Mouse (Mus musculus) fat pad, adult 2 months (tissue): Measurements from ENCODE around the gene Cnrip1.
"Not testable (repeated sequence)": the region's sequence is repeated elsewhere in the genome, so short reads cannot be mapped to it uniquely, and the experiment has no call there.

Source experiments
- DNase-seq: peaks from one replicate; pipeline ENCODE4 v3.0.0-alpha.2; 2011; ENCODE audit warnings: low read depth, low spot score; ENCODE audit errors: extremely low read depth

Gene Cnrip1

DNA sequence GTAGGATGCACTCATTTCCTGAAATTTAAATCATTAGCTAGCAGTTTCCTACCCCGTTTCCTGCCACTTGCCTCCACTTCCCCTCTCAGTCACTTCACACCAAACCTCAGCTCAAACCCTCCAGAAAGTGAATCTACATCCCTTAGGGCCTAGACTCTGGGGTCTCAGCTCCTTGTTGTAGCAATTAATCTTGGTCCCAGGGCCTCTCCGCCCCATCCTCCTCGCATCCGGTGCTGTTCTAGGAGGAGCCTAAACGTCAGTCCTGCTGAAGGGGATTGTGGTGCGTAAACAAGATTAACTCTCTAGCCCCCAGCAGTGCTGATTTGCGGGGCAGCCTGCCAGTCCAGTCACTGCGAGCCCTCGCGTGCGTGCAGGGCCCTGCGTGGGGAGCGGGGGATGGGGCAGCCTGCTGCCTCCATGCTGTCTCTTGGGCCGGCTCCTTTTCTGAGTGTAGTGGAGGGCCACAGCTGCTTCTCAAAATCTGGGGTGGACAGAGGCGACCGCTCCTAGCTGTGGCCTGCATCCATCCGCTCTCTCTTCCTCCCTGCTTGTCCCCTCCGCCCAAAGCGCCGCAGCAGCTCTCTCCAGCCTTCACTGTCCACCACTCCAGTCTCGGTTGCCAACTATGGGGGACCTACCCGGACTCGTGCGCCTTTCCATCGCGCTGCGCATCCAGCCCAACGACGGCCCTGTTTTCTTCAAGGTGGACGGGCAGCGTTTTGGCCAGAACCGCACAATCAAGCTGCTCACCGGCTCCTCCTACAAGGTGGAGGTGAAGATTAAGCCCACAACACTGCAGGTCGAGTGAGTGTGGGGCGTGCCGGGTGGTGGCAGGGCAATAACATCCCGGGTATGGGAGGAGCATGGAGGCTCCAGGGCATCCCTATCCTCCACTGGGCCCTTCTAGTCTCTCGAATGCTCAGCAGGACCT, at the start of gene Cnrip1, which contains the start of gene Plek:
Cnrip1 (plus strand) TSS at position 42 of the 931 bp plus-strand sequence.
Plek (minus strand) TSS at position 837 of the 931 bp plus-strand sequence.
- DNase-seq, result no peak

DNA sequence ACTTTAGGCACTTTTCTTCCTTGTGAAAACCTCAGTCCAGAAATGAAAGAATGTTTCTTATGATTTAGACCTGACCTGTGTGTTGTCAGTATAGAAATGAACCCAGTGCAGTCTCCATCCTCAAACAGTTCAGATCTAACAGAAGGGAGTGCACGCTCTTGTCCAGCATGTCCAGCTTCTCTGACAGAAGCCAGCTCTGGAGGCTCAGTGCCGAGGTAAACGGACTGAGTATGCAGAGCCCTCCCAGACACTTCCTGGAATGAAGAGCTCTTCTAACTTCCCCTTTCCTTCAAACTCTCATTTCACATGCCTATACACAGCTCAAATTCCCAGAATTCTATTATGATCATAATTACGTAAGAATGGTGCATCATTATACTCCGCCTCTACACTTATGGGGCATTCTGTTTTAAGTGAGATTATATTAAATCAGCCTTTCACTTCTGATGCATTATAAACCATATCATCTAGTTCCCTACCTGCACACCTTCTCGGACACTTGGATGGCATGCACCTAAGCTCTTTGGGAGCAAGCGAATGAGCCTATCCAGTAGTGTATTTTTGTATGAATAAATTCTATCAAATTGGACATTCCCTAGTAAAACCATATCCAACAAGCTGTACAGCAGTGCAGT, 48.5 kb upstream of the Cnrip1 start:
- no peak for DNase-seq

DNA sequence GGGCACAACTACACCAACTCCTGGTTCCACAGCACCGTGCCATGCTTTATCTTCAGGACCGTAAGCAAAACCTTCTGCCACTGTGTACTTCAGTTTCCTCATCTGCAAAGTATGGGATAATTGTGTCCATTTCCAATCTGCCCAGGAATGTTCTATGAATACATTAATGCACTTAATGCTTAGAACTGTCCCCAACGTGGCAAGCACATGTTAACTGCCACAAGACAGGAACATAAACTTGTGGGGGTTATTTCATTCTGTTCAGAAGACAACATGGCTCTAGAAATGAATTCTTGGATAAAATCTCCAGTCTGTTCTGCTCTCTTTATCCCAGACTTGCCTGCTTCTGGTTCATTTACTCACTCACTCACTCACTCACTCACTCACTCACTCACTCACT, 47.6 kb upstream of the Cnrip1 start:
- no peak for DNase-seq

DNA sequence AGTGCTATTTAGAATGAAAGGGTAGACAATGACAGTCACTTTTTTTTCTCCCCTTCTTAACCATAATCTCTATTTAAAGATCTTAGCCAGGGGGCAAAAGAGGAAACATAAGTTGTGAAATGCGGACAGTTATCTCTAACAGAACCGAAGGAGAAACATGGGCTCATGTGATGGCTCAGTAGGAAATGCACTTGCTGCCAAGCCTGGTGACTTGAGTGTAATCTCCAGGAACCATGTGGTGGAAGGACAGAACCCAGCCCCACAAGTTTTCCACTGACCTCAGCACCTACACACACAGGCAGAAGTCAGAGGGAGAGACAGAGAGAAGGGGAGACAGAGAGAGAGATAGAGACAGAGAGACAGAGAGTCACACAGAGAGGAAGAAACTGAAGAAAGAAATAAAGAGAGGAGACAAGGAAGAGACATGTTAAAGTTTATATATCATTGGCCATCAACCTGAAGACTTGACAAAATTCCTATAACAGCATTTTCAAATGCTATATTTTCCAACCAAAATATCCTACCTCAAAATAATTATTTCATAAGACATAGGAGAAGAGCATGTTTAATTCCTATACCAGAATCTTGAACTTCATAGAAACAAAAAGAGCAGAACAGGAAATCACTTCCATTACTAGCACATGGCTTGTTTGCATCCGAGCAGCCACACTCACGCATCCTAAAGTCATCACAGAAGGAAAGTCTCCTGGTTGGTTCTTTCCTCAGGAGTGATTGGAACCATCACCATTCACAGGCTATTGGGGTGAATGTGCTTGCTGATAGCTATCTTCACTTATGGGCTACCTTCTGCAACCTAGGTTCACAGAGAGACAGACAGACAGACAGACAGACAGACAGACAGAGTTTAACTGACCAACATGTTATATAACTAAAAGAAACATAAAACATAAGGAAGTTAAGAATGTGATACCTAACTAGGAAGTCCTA, 46.2 kb upstream of the Cnrip1 start:
- no peak for DNase-seq

DNA sequence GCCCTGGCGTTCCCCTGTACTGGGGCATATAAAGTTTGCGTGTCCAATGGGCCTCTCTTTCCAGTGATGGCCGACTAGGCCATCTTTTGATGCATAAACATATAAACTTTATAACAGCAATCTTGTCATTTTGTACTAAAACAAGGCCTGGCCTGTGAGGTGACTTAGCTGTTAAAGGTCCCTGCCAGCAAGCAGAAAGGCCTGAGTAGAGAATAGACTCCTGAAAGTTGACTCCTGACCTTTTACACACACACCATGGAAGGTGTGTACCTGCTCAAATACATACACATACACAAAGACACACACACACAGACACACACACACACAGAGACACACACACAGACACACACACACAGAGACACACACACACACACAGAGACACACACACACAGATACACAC, 44.9 kb upstream of the Cnrip1 start:
- not testable (repeated sequence) for DNase-seq

DNA sequence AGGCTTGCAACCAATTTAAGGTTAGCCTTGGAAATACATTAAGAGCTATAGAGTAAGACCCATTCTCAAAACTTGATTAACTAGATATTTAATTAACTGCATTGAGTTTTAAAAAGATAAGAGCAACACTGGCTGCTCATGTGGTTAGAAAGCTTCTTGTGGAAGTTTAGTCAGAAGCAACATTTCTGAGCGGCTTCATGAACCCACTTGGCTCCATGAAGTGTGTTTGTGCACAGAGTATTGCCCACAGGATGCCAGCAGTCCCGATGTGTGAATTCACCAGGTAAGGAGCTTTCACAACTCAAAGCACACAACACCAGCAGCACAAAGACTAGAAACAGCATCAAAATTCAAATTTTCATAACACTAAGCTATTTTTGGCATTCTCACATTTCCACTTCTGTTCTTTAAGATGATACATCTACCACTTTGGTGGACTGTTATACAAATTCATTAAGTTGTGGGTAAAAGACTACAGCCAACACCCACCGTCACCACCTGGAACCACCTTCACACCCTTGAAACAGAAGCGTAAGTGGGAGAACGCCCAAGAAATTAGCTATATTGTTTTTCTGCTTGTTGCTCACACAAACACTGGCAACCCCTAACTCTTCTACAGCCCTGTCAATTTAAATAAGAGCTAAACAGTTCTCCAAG, 43.7 kb upstream of the Cnrip1 start:
- DNase-seq, result no peak

DNA sequence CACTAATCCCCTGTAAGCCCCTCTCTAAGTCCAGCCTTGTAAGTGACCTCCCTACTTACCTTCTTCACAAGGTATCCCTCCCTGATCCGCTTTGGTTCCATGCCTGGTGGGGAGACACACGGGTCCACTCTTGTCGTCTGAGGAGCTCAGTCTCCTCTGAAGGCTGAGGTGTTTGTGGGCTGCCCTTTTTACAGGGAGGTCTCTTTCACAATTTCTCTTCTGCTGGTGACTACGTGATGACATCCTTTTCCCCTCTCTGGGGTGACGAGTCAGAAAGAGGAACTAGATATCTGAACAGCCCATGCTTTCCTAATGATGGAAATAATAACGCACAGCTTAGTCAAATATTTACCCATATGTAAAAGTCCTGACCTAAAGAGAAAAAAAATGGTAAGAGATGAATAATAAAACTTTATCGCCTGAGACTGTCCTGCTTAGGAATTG, 42.9 kb upstream of the Cnrip1 start:
- no peak for DNase-seq

DNA sequence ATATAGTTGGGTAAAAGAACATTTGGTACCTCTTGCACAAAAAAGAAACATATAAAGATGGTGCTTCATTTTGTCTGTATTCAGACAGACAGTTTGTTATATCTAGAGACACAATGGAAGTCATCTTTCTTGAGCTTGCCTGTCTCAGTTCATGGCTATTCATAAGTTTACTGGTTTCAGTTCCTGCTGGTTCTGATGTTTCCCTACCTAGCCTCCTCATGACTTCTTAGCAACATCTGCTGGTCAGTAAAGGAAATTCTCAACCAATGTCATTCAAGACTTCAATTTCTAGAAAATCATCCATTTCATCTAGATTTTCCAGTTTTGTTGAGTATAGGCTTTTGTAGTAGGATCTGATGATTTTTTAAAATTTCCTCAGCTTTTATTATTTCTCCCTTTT, 38.4 kb upstream of the Cnrip1 start:
- no peak for DNase-seq

DNA sequence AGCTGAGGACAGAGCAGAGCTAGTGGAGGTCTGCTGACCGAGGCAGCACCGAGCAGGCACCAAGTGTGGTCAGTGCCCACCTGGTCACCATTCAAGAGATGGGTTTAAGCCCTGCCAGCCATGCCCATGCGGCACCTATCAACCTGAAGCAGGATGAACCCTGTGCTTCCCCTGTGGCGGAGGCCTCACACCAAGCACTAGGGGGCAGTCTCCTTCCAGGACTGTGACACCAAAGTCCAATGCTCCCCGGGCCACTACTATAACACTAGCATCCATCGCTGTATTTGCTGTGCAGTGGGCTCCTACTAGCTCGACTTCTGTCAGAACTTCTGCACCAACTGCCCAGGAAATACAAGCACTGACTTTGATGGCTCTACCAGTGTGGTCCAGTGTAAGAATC, 32.1 kb upstream of the Cnrip1 start:
- DNase-seq, result no peak

DNA sequence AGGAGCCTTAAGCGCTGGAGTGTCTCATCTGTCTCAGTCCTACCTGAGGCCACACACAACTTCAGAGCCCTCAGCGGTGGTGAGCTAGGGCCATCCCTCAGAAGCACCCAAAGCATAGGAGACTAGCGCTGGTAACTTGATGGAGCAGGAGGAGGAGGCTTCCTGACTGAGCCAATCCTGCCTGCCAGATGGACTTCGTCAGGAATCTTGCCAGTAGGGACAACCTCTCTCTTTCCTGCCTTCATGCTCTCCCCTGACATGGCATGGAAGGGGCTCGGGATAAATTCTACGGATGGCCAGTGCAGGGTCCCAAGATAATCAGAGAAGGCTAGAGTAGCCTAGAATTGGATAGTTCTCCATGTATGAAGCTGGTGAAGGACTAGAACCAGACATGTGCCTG, 28.2 kb upstream of the Cnrip1 start:
- no peak for DNase-seq

DNA sequence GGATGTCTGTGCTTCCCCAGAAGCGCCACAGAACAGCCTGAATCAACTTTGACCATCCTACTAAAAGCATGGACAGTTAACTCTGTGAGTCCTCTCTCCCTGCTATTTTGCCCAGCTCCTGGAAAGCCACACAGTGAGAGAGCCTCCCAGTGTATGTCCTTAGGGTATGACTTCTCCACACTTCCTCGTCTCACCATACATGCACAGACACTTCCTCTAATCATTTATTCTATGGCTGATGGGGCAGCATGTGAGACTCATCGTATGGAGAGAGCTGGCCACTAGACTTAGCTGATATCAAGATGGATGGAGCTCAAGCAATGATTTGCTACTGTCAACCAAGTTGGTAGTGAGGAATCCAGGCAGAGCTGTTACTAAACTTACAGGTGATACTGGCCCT, 27.4 kb upstream of the Cnrip1 start:
- DNase-seq, result no peak

DNA sequence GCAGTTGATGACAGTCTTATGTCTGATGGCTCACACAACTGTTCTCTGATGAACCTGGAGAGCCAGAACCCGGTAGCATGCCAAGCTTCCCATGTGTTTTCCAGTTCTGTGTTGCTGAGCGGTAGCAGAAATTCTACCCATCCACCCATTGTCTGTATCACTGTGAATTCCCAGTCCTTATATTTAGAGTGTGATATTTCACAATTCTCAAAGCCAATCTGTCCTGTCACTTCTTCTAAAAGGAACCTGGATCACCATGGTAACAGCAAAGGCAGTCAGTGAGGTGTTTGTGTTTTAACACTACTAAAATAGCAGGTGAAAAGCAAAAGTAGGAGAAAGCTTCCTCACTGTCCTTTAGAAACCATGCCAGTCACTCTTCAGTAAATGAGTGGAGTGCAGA, 5.6 kb upstream of the Cnrip1 start:
- DNase-seq, result no peak

DNA sequence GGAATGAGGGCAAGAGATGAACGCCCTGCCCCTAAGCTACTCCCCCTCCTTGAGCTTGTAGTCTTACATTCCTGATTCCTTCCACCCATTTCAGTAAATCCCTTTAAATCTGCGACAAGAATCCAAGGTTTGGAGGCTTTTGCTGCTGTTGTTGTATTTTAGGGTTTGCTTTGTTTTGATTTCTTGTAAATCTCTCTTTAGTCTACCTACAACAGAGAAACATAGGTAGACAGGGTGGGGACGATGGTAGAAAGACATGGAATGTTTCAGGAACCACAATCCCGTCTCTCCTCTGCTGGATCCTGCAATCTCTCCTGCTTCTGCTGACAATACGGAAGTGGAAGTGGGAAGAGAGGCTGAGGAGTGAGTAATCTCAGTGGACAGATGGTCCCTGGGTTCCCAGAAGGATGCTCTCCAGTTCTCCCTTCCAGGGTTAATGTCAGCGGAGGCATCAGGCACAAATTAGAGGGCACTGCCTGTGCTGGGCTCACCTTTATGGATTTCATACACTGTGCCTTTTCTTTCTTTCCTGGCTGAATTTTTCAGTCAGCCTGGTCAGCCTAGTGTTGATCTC, 1.2 kb downstream of the Cnrip1 start:
- no peak for DNase-seq

DNA sequence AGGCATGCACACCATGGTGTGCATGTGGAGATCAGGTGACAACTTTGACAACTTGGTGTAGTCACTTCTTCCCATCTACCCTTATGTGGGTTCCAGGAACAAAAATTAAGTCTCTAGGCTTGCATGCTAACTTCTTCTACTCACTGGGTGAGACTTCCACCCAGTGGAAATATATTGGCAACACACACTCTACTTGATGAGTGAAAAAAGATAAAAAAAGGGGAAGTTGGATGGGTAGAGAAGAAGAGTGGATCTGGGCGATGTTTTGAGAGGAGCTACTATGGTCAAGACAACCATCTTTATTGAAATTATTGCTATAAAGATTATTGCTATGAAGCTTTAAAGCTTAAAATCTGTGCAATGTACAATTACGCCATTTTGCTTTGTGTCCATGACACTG, 18.0 kb downstream of the Cnrip1 start:
- DNase-seq, result not testable (repeated sequence)

DNA sequence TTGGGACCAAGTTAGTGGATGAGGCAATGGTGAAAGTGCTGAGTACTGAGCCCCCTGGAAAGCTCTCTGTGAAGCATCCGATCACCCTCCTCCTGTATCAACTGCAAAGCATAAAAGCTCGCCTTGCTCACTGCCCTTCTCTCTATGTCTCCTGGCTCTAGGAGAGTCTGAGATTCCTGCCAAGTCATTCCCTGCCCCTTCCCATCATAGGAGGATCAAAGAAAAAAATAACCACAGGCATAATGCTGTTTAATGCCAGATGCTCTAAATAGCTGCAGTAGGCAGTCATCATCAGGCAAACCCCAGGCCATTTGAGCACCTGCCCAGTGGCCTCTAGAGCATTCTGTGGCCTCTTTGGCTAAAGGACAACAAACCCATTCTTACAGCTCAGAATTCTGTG, 24.3 kb downstream of the Cnrip1 start:
- no peak for DNase-seq

DNA sequence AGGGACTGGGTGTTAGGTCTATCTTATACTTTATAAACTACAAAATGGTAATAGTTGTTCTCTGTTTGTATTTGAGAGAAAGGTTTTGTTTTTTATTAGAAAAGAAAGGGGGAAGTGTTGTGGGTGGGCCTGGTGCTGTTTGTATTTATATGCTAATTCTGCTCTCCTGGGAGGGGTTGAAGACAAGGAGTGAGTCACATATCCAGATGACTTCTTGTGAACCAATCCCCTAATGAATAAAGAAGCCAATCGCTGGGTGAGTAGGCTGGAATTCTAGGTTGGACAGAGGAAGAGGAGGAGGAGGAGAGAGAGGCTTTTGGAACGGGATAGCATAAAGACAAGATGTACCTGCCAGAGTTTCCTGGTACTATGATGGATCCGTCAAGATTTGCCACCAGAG, 30.7 kb downstream of the Cnrip1 start:
- DNase-seq, result no peak

DNA sequence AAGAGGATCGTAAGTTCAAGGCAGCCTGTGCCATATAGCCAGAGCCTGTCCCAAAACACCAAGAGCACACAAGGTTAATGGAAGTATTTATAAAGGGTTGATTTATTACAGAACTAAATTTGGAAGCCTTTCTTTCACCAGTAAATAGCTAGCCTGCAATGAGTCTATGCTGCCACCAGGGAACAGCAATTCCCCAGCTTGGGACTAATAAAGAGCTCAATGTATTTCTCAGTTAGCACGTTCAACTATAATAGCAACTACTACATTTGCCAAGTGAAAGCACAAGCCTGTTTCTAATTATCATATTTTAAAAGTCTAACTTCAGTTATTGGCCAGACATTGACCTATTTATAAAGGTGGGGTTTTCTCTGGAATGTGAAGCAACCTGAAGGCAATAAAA, 31.6 kb downstream of the Cnrip1 start:
- no peak for DNase-seq

DNA sequence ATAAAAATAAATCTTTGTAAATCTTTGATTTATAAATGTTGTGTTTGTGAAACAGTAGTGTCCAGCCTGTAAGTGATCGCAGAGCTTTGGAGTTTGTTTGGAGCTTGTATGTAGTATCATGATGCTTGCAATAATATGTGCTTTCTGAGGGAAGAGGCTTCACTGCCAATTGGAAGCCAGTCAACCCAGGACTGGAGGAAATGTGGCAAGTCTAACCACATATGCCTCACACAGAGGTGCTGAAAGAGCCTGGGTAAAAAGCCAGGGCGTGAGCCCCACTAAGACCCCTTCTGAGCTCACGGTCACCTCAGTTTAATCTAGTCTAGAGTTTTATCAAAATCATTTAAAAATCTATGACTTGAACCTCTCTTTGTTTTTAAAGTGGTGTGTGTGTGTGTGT, 32.1 kb downstream of the Cnrip1 start:
- DNase-seq, result no peak

DNA sequence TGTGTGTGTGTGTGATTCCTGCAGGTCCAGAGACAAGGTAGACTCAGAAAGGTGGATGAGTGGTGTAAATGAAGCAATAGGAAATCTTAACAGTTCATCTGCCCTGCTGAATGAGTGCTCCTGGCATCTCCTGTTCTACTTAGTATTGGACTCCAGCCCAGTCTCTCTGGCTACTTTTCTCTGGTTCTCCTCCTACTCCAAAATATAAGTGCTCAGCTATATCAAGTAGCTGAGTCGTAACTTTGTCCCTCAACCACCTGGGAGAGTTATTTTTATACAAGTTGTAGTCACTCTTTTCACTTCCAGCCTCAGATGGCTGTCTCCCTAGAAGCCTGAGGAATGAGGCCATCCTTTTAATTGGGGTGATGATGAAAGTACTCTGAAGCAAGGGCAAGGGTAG, 32.5 kb downstream of the Cnrip1 start:
- DNase-seq, result no peak

DNA sequence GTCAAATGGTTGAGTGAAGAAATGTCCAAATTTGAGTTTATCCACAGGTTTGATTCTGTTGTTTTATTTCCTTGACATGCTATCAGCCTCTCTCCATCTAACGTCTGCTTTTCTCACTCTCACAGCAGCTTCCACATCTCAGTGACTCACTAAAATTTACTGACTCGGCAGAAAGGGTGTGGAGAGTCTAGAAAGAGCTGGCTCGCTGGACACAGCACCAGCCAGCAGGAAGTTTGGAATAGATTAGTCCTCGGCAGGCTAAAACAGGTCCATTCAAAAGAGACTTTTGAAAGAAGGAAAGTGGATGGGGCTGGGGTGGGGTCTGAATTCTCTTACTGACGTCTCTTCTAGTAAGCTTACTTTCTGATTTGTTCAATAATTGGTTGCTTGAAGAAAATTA, 34.7 kb downstream of the Cnrip1 start:
- no peak for DNase-seq
